Comparison of ENCODE assay signal across 23 mouse cellular contexts in genomic region chr6:30972121-30972520, GRCm38 (mm10). TPM values are rescaled to one million over a fixed set of nuclear protein-coding genes. Genes with fewer than 3 reads are reported as not detected.
DNase-seq lines count a peak whose midpoint lies in the region; ATAC-seq lines count a peak whose summit lies in the region.
"Had no signal": no experiment of that assay in that cellular context is flagged by ENCODE, and none has a peak within 500 bp of the region (broad histone marks: within the 10 kb centered on the region; RNA-seq: fewer than 3 reads in every experiment).

No protein-coding gene starts in this region.

- no peak for ATAC-seq in midbrain, embryonic 11.5 days (ENCODE audit: low FRiP score)
- no peak for ATAC-seq in midbrain, embryonic 15.5 days (replicated peaks)
- ATAC-seq: activated CD4-positive, CD25-positive, alpha-beta regulatory T cell, adult 4 months; CD4-positive, CD25-positive, alpha-beta regulatory T cell, adult 4 months; Patski had no signal

- H3K4me3 ChIP-seq in midbrain, embryonic 11.5 days (ENCODE audit: low read depth, low read length) = no peak overlapping the region
- no peak overlapping the region for H3K4me3 ChIP-seq in midbrain, embryonic 15.5 days

- H3K36me3 ChIP-seq in midbrain, embryonic 11.5 days (ENCODE audit: control insufficient read depth, insufficient read depth, low read length) = no peaks in the 10 kb centered on the region
- H3K36me3 ChIP-seq in midbrain, embryonic 15.5 days (replicated peaks) = no peaks in the 10 kb centered on the region
- H3K36me3 ChIP-seq: G1E had no signal

- no peak overlapping the region for H3K4me2 ChIP-seq in midbrain, embryonic 11.5 days
- no peak overlapping the region for H3K4me2 ChIP-seq in midbrain, embryonic 15.5 days

- no peaks in the 10 kb centered on the region for H3K4me1 ChIP-seq in midbrain, embryonic 11.5 days (ENCODE audit: control insufficient read depth, insufficient read depth, low read length)
- no peaks in the 10 kb centered on the region for H3K4me1 ChIP-seq in midbrain, embryonic 15.5 days

- H3K9me3 ChIP-seq in midbrain, embryonic 11.5 days (ENCODE audit: control insufficient read depth, low read length) = no peaks in the 10 kb centered on the region
- no peaks in the 10 kb centered on the region for H3K9me3 ChIP-seq in midbrain, embryonic 15.5 days
- H3K9me3 ChIP-seq: G1E had no signal

- no peak overlapping the region for H3K9ac ChIP-seq in midbrain, embryonic 11.5 days (ENCODE audit: low read length)
- no peak overlapping the region for H3K9ac ChIP-seq in midbrain, embryonic 15.5 days

- no peaks in the 10 kb centered on the region for H3K27me3 ChIP-seq in midbrain, embryonic 11.5 days (ENCODE audit: control insufficient read depth, insufficient read depth, low read length)
- H3K27me3 ChIP-seq in midbrain, embryonic 15.5 days (replicated peaks) = no peaks in the 10 kb centered on the region
- H3K27me3 ChIP-seq: CH12.LX had no signal

- peak; percentile 51 for DNase-seq in heart, adult 11 months
- no peak for DNase-seq in heart, adult 8-10 months (ENCODE audit: low spot score)
- DNase-seq in midbrain, embryonic 11.5 days (ENCODE audit: low spot score, missing footprints) = peak; percentile 62
- DNase-seq: adrenal gland, adult 2 months; adrenal gland, adult 8-10 months; adrenal gland, postnatal 10 days; adrenal gland, postnatal 14 days; adrenal gland, postnatal 25 days; adrenal gland, postnatal 36 days; B cell, adult 2 months; cerebellum, adult 11 months; cerebellum, adult 11-12 months; cerebellum, adult 18-20 months had no signal

- 77% methylated on average over 1 of the region's 1 CpGs for WGBS in midbrain, embryonic 11.5 days
- WGBS in midbrain, embryonic 15.5 days = 83% methylated on average over 1 of the region's 1 CpGs

- no peak overlapping the region for H3K27ac ChIP-seq in midbrain, embryonic 11.5 days (ENCODE audit: low read depth, low read length)
- no peak overlapping the region for H3K27ac ChIP-seq in midbrain, embryonic 15.5 days

RNA-seq across cellular contexts. Expression of gene Klf14, which starts 13.2 kb away (rescaled TPM):
- under 1 TPM; 0.09 to 0.52 (median 0.16) TPM for total RNA-seq in heart, adult 8-10 months (2022)
- 0.70 and 0.81 TPM in 2 replicates for polyA plus RNA-seq in midbrain, embryonic 11.5 days (2014; fragmentation: Nextera tagmentation; extraction: Ambion mirVana)
- 0.09 and 0.12 TPM in 2 replicates for polyA plus RNA-seq in midbrain, embryonic 15.5 days (2015; fragmentation: Nextera tagmentation; extraction: Ambion mirVana)
- total RNA-seq: adrenal gland, adult 18-20 months; adrenal gland, postnatal 25 days; adrenal gland, postnatal 36 days; CH12.LX; G1E; MEL had no signal
- polyA plus RNA-seq: activated CD4-positive, CD25-positive, alpha-beta regulatory T cell, adult 4 months; C2C12; G1E; Patski had no signal

RNA-seq across cellular contexts. Expression of gene Tsga13, which starts 56.7 kb away (rescaled TPM):
- total RNA-seq in heart, adult 8-10 months (2022) = not detected
- polyA plus RNA-seq in midbrain, embryonic 11.5 days (2014; fragmentation: Nextera tagmentation; extraction: Ambion mirVana) = 0.23 and 0.30 TPM in 2 replicates
- 0.19 TPM in 1 of 2 replicates, not detected in the other for polyA plus RNA-seq in midbrain, embryonic 15.5 days (2015; fragmentation: Nextera tagmentation; extraction: Ambion mirVana)
- total RNA-seq: adrenal gland, adult 18-20 months; adrenal gland, adult 2 months; adrenal gland, adult 8-10 months; adrenal gland, postnatal 14 days; adrenal gland, postnatal 25 days; adrenal gland, postnatal 36 days; CH12.LX; ES-E14; G1E; MEL had no signal
- polyA plus RNA-seq: activated CD4-positive, CD25-positive, alpha-beta regulatory T cell, adult 4 months; adrenal gland, adult 2 months; C2C12; CD4-positive, CD25-positive, alpha-beta regulatory T cell, adult 4 months; G1E; Patski had no signal
